Mouse (Mus musculus) G1E (cell line): Measurements from ENCODE around the gene Dock8.

Experiments
- CTCF ChIP-seq: IDR thresholded peaks from 2 replicates; pipeline ENCODE4 v1.5.1; 2012; ENCODE audit warnings: low read depth, low read length, inconsistent platforms, mixed read lengths
- GATA1 ChIP-seq: IDR thresholded peaks from 2 replicates; pipeline ENCODE4 v1.6.1; 2012; ENCODE audit warnings: borderline replicate concordance, low read length, inconsistent platforms, mixed read lengths
- POLR2AphosphoS5 ChIP-seq: IDR thresholded peaks from 2 replicates; pipeline ENCODE4 v1.6.1; 2012; ENCODE audit warnings: low read depth, low read length, inconsistent platforms; ENCODE audit not compliant: insufficient replicate concordance
- TAL1 ChIP-seq: conservative IDR thresholded peaks from 2 replicates; pipeline ENCODE4 v1.6.1; 2012; ENCODE audit warnings: low read depth, low read length, inconsistent platforms, mixed read lengths

DNA sequence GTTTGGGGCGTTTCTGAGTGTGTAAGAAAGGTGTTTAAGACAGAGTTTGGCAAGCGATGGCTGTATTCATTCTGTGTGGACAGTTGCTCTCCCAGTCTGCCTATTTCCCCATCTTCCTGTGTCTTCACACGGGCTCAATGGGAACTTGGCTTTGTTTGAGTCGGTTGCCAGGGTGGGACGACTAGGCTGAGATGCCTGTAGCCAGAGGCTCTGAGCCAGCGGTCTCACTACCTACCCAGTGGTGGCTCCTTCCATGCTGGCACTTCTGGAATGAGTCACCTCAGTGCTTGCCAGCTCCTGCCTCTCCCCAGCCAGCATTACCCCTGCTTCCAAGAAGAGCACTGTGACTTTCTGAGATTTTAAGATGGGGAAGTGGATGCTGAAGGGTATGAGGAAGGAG lies 75.4 kb downstream of the Dock8 start:
- TF ChIP-seq CTCF (no peak), TAL1 (no peak), GATA1 (no peak), POLR2AphosphoS5 (no peak)
